In genomic region chr5:73129871-73130270, GRCm38 (mm10) we compare ENCODE assay signal across 9 mouse cellular contexts.
DNase-seq lines count a peak whose midpoint lies in the region; ATAC-seq and TF ChIP-seq lines count a peak whose summit lies in the region.
"Had no signal": no experiment of that assay in that cellular context is flagged by ENCODE, and none has a peak within 500 bp of the region (broad histone marks: within the 10 kb centered on the region; RNA-seq: fewer than 3 reads in every experiment).

No protein-coding gene starts in this region.

- H3K36me3 ChIP-seq in midbrain, embryonic 14.5 days (ENCODE audit: control insufficient read depth, insufficient read depth, low read length) = peaks cover 10% of the 10 kb centered on the region; the same call in 1 of the 2 replicates
- H3K36me3 ChIP-seq in heart, embryonic 12.5 days = peaks cover 55% of the 10 kb centered on the region

- peak; percentile 55 for ATAC-seq in midbrain, embryonic 14.5 days (ENCODE audit: low FRiP score, low TSS enrichment)
- ATAC-seq in heart, embryonic 12.5 days (ENCODE audit: insufficient number of reproducible peaks, low FRiP score) = no peak
- ATAC-seq: Patski had no signal

- no peak overlapping the region for H3K4me3 ChIP-seq in left cerebral cortex, adult 2 months
- no peak overlapping the region for H3K4me3 ChIP-seq in midbrain, embryonic 14.5 days (replicated peaks; ENCODE audit: low read depth, low read length)
- H3K4me3 ChIP-seq in heart, embryonic 12.5 days = no peak overlapping the region

- H3K9me3 ChIP-seq in midbrain, embryonic 14.5 days (ENCODE audit: control insufficient read depth, low read length) = no peaks in the 10 kb centered on the region
- no peaks in the 10 kb centered on the region for H3K9me3 ChIP-seq in heart, embryonic 12.5 days (replicated peaks)

- intact Hi-C loops in left cerebral cortex, adult 2 months (cut with DNase I) = loop anchor here (5.0 kb wide), 2 partner anchors 77 to 127 kb away; partner anchors contain the start of gene Fryl

- no peak overlapping the region for H3K4me2 ChIP-seq in midbrain, embryonic 14.5 days (ENCODE audit: low read length)
- no peak overlapping the region for H3K4me2 ChIP-seq in heart, embryonic 12.5 days

- peak; percentile 31 to 45 for DNase-seq in left cerebral cortex, adult 9 months (ENCODE audit: low spot score in 2 of 2)
- no peak for DNase-seq in left cerebral cortex, adult 2 months (ENCODE audit: extremely low spot score in 1 of 2, low spot score in 2 of 2)
- DNase-seq in cerebellum, postnatal 14 days = peak; percentile 37 to 40
- DNase-seq in layer of hippocampus, adult 11-12 months (ENCODE audit: low spot score) = peak; percentile 70
- DNase-seq in midbrain, embryonic 14.5 days = peak; percentile 71
- DNase-seq in adrenal gland, adult 18-20 months (ENCODE audit: low spot score in 2 of 2) = no peak
- no peak for DNase-seq in urinary bladder, adult 18-20 months (ENCODE audit: low spot score in 2 of 2)

- no peak overlapping the region for H3K9ac ChIP-seq in midbrain, embryonic 14.5 days (replicated peaks; ENCODE audit: low read length)
- H3K9ac ChIP-seq in heart, embryonic 12.5 days = no peak overlapping the region

- no peak for TF ChIP-seq CTCF in left cerebral cortex, adult 2 months (IDR thresholded peaks at IDR 0.05)

- 31% methylated on average over 5 of the region's 5 CpGs for WGBS in midbrain, embryonic 14.5 days
- WGBS in heart, embryonic 12.5 days = 73% methylated on average over 5 of the region's 5 CpGs

- no peaks in the 10 kb centered on the region for H3K27me3 ChIP-seq in midbrain, embryonic 14.5 days (ENCODE audit: control insufficient read depth, insufficient read depth, low read length)
- H3K27me3 ChIP-seq in heart, embryonic 12.5 days (replicated peaks) = no peaks in the 10 kb centered on the region
- H3K27me3 ChIP-seq: Patski had no signal

- H3K27ac ChIP-seq in left cerebral cortex, adult 2 months = no peak overlapping the region
- 0 out of 2 replicates have a peak overlapping the region, but pooled peaks have one; percentile 32 for H3K27ac ChIP-seq in midbrain, embryonic 14.5 days (replicated peaks; ENCODE audit: low read depth, low read length)
- no peak overlapping the region for H3K27ac ChIP-seq in heart, embryonic 12.5 days (ENCODE audit: poor library complexity, severe bottlenecking)

- no peaks in the 10 kb centered on the region for H3K4me1 ChIP-seq in midbrain, embryonic 14.5 days (ENCODE audit: control insufficient read depth, insufficient read depth, low read length)
- H3K4me1 ChIP-seq in heart, embryonic 12.5 days (replicated peaks) = peaks cover 11% of the 10 kb centered on the region

Comparison
In these comparisons a context has a peak if more than half of its experiments do, and no peak if none do; other contexts are left out.
1. DNase-seq: peak in left cerebral cortex, adult 9 months (2 of 2), cerebellum, postnatal 14 days (2 of 2), layer of hippocampus, adult 11-12 months (single experiment) and midbrain, embryonic 14.5 days (single experiment); none in left cerebral cortex, adult 2 months (0 of 2), adrenal gland, adult 18-20 months (0 of 2) and urinary bladder, adult 18-20 months (0 of 2).